Mouse (Mus musculus): ENCODE results near the gene Olfr1324. TPM values are rescaled to one million over a fixed set of nuclear protein-coding genes. Genes with fewer than 3 reads are reported as not detected.
"Not testable (repeated sequence)": the region's sequence is repeated elsewhere in the genome, so short reads cannot be mapped to it uniquely, and the experiment has no call there.

Gene Olfr1324
- polyA plus RNA-seq (2014; fragmentation: Nextera tagmentation; extraction: Ambion mirVana): not detected in 2 replicates

DNA sequence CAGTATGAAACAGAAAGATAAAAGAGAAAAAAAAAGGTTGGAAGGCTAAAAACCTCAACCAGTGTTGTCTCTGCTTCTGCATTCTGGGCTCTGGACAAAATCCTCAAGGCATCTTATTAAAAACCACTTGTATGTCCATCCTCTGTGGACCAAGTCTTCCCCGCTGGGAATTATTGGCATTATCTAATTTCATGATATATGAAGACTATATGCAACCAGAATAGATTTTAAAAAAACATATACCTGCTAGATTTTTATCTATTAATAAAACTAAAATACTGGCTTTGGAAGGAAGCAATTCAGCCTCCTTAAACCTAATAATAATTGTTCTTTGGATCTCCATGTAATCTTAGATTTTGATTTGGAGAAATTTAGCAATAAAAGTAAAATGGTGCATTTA is at the start of gene Olfr1324:
Gene Olfr1324, minus strand, starts transcription at position 101 of the 400 bp plus-strand sequence.
- WGBS: 94% methylated on average over 1 of the region's 1 CpGs
- ATAC-seq (ENCODE audit: low FRiP score) (no peak), DNase-seq (ENCODE audit: low spot score, missing footprints) (no peak)
- H3K4me3 ChIP-seq (ENCODE audit: low read depth, low read length): no peak within 1 kb of the TSS
- H3K27me3 ChIP-seq (ENCODE audit: control insufficient read depth, insufficient read depth, low read length): no peaks in the 10 kb centered on the region
- no peak within 1 kb of the TSS for H3K27ac ChIP-seq (ENCODE audit: low read depth, low read length)
- no peaks in the 10 kb centered on the region for H3K36me3 ChIP-seq (ENCODE audit: control insufficient read depth, insufficient read depth, low read length)
- no peak within 1 kb of the TSS for H3K4me2 ChIP-seq
- no peaks in the 10 kb centered on the region for H3K4me1 ChIP-seq (ENCODE audit: control insufficient read depth, insufficient read depth, low read length)
- no peaks in the 10 kb centered on the region for H3K9me3 ChIP-seq (ENCODE audit: control insufficient read depth, low read length)
- H3K9ac ChIP-seq (ENCODE audit: low read length): no peak within 1 kb of the TSS

- H3K9ac ChIP-seq (ENCODE audit: low read length); H3K4me1 ChIP-seq (ENCODE audit: control insufficient read depth, insufficient read depth, low read length); DNase-seq (ENCODE audit: low spot score, missing footprints); H3K36me3 ChIP-seq (ENCODE audit: control insufficient read depth, insufficient read depth, low read length); H3K27me3 ChIP-seq (ENCODE audit: control insufficient read depth, insufficient read depth, low read length); H3K4me2 ChIP-seq; ATAC-seq (ENCODE audit: low FRiP score); H3K4me3 ChIP-seq (ENCODE audit: low read depth, low read length); H3K9me3 ChIP-seq (ENCODE audit: control insufficient read depth, low read length); H3K27ac ChIP-seq (ENCODE audit: low read depth, low read length): not testable (repeated sequence)
- WGBS: 79% methylated on average over 6 of the region's 6 CpGs
Observed at GRCm38 (mm10) chrX:50470341-50470740, 42.0 kb upstream of the Olfr1324 start.

DNA sequence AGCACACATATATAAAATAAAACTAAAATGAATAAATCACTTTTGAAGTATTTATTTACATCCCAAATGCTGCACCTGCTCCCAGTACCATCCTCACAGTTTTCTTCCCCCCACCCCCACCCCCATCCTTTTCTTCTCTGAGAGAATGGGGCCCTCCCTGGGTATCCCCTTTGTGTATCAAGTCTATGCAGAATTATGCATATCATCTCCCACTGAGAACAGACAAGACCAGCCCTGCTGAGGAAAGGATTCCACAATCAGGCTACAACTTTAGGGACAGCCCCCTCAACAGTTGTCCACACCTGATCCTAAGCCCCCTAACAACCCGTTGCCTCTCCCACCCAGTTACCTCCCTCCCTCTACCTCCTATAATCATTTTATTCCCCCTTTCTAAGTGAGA is 27.8 kb upstream of the Olfr1324 start:
- no peak for ATAC-seq (ENCODE audit: low FRiP score)
- 33% methylated on average over 1 of the region's 1 CpGs for WGBS

GRCm38 (mm10) chrX:50443352-50443751 is 15.1 kb upstream of the Olfr1324 start:
- no peak overlapping the region for H3K4me3 ChIP-seq (ENCODE audit: low read depth, low read length)
- no peaks in the 10 kb centered on the region for H3K4me1 ChIP-seq (ENCODE audit: control insufficient read depth, insufficient read depth, low read length)
- no peaks in the 10 kb centered on the region for H3K27me3 ChIP-seq (ENCODE audit: control insufficient read depth, insufficient read depth, low read length)
- 80% methylated on average over 1 of the region's 1 CpGs for WGBS
- H3K9me3 ChIP-seq (ENCODE audit: control insufficient read depth, low read length): no peaks in the 10 kb centered on the region
- DNase-seq (ENCODE audit: low spot score, missing footprints) (no peak), ATAC-seq (ENCODE audit: low FRiP score) (no peak)
- no peak overlapping the region for H3K9ac ChIP-seq (ENCODE audit: low read length)
- no peaks in the 10 kb centered on the region for H3K36me3 ChIP-seq (ENCODE audit: control insufficient read depth, insufficient read depth, low read length)
- H3K27ac ChIP-seq (ENCODE audit: low read depth, low read length): no peak overlapping the region
- H3K4me2 ChIP-seq: no peak overlapping the region

More for the DNA sequence above, 27.8 kb upstream of the Olfr1324 start:
- no peak for DNase-seq (ENCODE audit: low spot score, missing footprints)
- H3K4me1 ChIP-seq (ENCODE audit: control insufficient read depth, insufficient read depth, low read length): no peaks in the 10 kb centered on the region
- H3K27ac ChIP-seq (ENCODE audit: low read depth, low read length): no peak overlapping the region
- H3K27me3 ChIP-seq (ENCODE audit: control insufficient read depth, insufficient read depth, low read length): no peaks in the 10 kb centered on the region
- no peaks in the 10 kb centered on the region for H3K36me3 ChIP-seq (ENCODE audit: control insufficient read depth, insufficient read depth, low read length)
- no peak overlapping the region for H3K9ac ChIP-seq (ENCODE audit: low read length)
- no peaks in the 10 kb centered on the region for H3K9me3 ChIP-seq (ENCODE audit: control insufficient read depth, low read length)
- H3K4me2 ChIP-seq: no peak overlapping the region
- H3K4me3 ChIP-seq (ENCODE audit: low read depth, low read length): no peak overlapping the region

GRCm38 (mm10) chrX:50442696-50443095 is 14.4 kb upstream of the Olfr1324 start:
- Histone ChIP-seq H3K27ac (ENCODE audit: low read depth, low read length) (no peak overlapping the region), H3K36me3 (ENCODE audit: control insufficient read depth, insufficient read depth, low read length) (no peaks in the 10 kb centered on the region), H3K9me3 (ENCODE audit: control insufficient read depth, low read length) (no peaks in the 10 kb centered on the region), H3K4me3 (ENCODE audit: low read depth, low read length) (no peak overlapping the region), H3K4me2 (no peak overlapping the region), H3K9ac (ENCODE audit: low read length) (no peak overlapping the region), H3K27me3 (ENCODE audit: control insufficient read depth, insufficient read depth, low read length) (no peaks in the 10 kb centered on the region), H3K4me1 (ENCODE audit: control insufficient read depth, insufficient read depth, low read length) (no peaks in the 10 kb centered on the region)
- 85% methylated on average over 1 of the region's 1 CpGs for WGBS
- ATAC-seq (ENCODE audit: low FRiP score): no peak
- DNase-seq (ENCODE audit: low spot score, missing footprints): no peak

DNA sequence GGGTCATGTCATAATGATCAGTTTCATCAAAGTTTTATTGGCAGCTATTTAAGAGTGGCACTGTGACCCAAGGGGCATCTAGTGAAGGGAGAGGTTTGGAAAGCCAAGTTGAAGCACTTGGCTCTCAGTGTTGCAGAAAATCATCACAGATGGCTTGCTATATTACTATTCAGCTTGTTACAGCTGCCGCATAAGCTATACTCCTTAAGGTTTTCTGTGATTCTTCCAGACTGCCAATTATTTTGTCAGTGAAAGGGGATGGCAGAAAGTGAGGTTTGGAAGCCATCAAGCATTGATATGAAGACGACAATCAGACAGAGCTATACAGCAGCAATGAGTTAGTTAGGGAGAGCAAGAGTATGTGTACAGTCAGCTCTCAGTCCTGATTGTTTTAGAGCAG is 4.2 kb upstream of the Olfr1324 start:
- ATAC-seq (ENCODE audit: low FRiP score) (no peak), DNase-seq (ENCODE audit: low spot score, missing footprints) (no peak)
- Histone ChIP-seq H3K27ac (ENCODE audit: low read depth, low read length) (no peak overlapping the region), H3K36me3 (ENCODE audit: control insufficient read depth, insufficient read depth, low read length) (no peaks in the 10 kb centered on the region), H3K4me3 (ENCODE audit: low read depth, low read length) (no peak overlapping the region), H3K4me1 (ENCODE audit: control insufficient read depth, insufficient read depth, low read length) (no peaks in the 10 kb centered on the region), H3K4me2 (no peak overlapping the region), H3K27me3 (ENCODE audit: control insufficient read depth, insufficient read depth, low read length) (no peaks in the 10 kb centered on the region), H3K9ac (ENCODE audit: low read length) (no peak overlapping the region), H3K9me3 (ENCODE audit: control insufficient read depth, low read length) (no peaks in the 10 kb centered on the region)
- 85% methylated on average over 2 of the region's 2 CpGs for WGBS

DNA sequence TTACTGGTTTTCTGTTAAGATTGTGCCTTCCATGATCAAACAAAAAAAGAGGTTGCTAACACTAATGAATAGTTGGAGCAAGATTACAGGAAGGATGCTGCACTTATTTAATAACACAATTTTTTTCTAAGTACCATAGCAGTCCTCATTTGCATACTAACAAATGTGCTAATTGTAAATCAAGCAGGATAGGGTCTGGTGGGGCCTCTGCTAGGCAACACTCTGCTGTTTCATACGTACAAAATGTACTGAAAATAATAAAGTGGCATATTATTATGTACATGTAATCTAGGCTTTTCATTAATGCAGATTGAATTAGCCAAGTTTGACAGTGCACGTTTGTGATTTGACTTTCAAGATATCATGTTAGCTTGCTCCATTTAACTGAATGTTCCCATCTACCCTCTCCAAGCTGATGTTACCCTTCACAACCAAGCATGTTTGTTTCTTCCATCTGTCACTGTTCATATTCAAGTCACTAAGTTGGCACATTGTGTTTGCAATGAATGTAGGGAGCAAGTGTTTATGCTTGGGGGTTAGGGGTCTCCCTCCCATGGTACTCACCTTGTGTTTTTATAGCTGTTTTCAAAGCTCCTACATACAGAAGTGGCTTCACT is 478 bp downstream of the Olfr1324 start:
- Histone ChIP-seq H3K36me3 (ENCODE audit: control insufficient read depth, insufficient read depth, low read length) (no peaks in the 10 kb centered on the region), H3K4me1 (ENCODE audit: control insufficient read depth, insufficient read depth, low read length) (no peaks in the 10 kb centered on the region), H3K27me3 (ENCODE audit: control insufficient read depth, insufficient read depth, low read length) (no peaks in the 10 kb centered on the region), H3K4me3 (ENCODE audit: low read depth, low read length) (no peak overlapping the region), H3K9ac (ENCODE audit: low read length) (no peak overlapping the region), H3K27ac (ENCODE audit: low read depth, low read length) (no peak overlapping the region), H3K4me2 (no peak overlapping the region), H3K9me3 (ENCODE audit: control insufficient read depth, low read length) (no peaks in the 10 kb centered on the region)
- ATAC-seq (ENCODE audit: low FRiP score) (no peak), DNase-seq (ENCODE audit: low spot score, missing footprints) (no peak)
- WGBS: 64% methylated on average over 2 of the region's 2 CpGs

GRCm38 (mm10) chrX:50425899-50426436 is 2.3 kb downstream of the Olfr1324 start:
- no peak overlapping the region for H3K4me3 ChIP-seq (ENCODE audit: low read depth, low read length)
- ATAC-seq (ENCODE audit: low FRiP score) (no peak), DNase-seq (ENCODE audit: low spot score, missing footprints) (no peak)
- H3K27me3 ChIP-seq (ENCODE audit: control insufficient read depth, insufficient read depth, low read length): no peaks in the 10 kb centered on the region
- WGBS: 85% methylated on average over 3 of the region's 3 CpGs
- no peaks in the 10 kb centered on the region for H3K36me3 ChIP-seq (ENCODE audit: control insufficient read depth, insufficient read depth, low read length)
- no peak overlapping the region for H3K4me2 ChIP-seq
- H3K9ac ChIP-seq (ENCODE audit: low read length): no peak overlapping the region
- H3K27ac ChIP-seq (ENCODE audit: low read depth, low read length): no peak overlapping the region
- no peaks in the 10 kb centered on the region for H3K9me3 ChIP-seq (ENCODE audit: control insufficient read depth, low read length)
- no peaks in the 10 kb centered on the region for H3K4me1 ChIP-seq (ENCODE audit: control insufficient read depth, insufficient read depth, low read length)

- DNase-seq (ENCODE audit: low spot score, missing footprints); H3K27ac ChIP-seq (ENCODE audit: low read depth, low read length); H3K9me3 ChIP-seq (ENCODE audit: control insufficient read depth, low read length); ATAC-seq (ENCODE audit: low FRiP score); H3K27me3 ChIP-seq (ENCODE audit: control insufficient read depth, insufficient read depth, low read length); H3K4me3 ChIP-seq (ENCODE audit: low read depth, low read length); H3K4me1 ChIP-seq (ENCODE audit: control insufficient read depth, insufficient read depth, low read length); H3K4me2 ChIP-seq; H3K36me3 ChIP-seq (ENCODE audit: control insufficient read depth, insufficient read depth, low read length); H3K9ac ChIP-seq (ENCODE audit: low read length): not testable (repeated sequence)
- WGBS: 88% methylated on average over 8 of the region's 8 CpGs
Observed at GRCm38 (mm10) chrX:50410361-50410760, 17.9 kb downstream of the Olfr1324 start.
